Mouse (Mus musculus) cerebellum, postnatal 25 days (tissue): ENCODE data around the gene Tbx6.
"Not testable (repeated sequence)": the region's sequence is repeated elsewhere in the genome, so short reads cannot be mapped to it uniquely, and the experiment has no call there.

ENCODE experiments used
- DNase-seq, 2 experiments: peaks; one replicate each; pipeline ENCODE4 v3.0.0; 2021; ENCODE audit warnings: mixed read lengths in 2 of 2

Tbx6 gene

DNA sequence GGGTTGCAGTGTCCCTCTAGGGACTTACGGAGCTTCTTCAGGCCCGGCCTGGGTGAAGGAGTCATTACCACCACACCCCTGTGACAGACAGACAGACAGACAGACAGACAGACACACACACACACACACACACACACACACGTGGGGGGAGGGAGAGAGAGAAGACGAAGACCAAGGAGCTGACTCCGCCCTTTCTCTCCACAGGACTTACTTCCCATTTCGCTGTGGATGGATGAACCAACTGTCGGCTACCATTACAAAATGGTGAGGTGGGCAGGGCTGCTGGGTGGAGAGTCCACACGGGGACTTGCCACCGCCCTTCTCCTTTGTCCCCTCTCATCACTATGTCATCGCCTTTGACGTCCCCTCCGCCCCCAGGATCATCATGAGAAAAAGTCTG lies 10.5 kb upstream of the Tbx6 start:
- no peak for DNase-seq

DNA sequence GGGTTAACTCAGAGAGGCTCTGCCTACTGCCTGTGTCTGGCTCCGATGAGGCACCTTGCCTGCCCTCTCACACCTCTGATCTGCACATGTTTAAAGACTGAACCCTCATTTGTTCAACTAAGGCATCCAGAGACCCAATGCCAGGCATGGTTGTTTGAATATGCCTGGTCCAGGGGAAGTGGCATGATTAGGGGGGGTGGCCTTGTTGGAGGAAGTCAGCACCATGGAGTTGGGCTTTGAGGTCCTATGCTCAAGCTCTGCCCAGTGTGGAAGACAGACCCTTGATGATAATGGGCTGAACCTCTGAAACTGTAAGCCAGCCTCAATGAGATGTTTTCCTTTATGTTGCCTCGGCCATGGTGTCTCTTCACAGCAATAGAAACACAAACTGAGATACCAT lies 7.9 kb upstream of the Tbx6 start:
- no peak for DNase-seq

DNA sequence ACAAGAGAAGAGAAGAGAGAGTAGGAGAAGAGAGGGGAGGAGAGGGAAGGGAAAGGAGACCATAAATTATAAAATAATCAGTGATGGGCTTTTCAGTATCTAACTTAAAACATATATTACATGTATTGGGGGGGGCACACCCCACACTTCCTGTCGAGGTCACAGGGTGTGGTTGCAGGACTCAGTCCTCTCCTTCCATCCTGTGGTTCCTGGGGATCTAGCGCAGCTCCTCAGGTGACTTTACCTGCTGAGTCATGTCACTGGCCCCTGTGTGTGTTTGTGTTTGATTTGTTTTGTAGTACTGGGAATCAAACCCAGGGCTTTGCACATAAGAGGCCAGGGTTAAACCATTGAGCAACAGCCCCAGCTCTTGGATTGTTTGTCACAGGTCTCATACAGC lies 6.8 kb upstream of the Tbx6 start:
- no peak for DNase-seq

DNA sequence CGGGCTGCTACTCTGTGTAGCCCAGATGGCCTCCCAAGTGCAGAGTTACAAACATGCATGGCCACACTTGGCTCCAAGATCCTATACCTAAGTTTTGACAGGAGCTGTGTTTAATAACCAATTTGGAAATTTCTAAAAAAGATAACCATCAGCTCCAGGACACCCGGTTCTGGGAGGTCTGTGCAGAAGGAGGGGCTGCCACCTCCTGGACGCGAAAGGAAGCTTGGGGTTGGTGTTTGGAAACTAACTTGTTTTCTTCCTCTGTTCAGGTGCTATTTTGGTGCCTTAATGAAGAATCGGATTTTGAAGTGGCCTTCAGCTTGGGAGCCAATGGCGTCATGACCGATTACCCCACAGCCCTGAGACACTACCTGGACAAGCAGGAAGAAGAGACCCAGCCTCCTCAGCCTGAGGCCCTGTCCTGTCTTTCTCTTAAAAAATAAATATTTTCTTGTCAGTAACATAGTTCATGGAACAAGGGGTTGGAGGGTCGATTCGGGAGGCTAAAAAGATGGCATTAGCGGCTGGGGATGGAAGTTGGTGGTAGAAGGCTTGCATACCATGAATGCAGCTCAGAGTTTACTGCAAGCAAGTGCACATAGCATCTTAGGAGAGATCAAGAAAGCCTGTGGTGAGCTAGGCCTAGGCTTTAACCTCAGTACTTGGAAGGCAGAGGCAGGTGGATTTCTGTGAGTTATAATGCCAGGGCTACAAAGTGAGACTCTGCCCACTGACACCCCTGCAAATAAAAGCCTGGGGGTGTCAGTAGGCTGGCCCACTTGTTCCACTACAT lies 5.9 kb upstream of the Tbx6 start:
- peak; percentile 8 to 16 for DNase-seq

DNA sequence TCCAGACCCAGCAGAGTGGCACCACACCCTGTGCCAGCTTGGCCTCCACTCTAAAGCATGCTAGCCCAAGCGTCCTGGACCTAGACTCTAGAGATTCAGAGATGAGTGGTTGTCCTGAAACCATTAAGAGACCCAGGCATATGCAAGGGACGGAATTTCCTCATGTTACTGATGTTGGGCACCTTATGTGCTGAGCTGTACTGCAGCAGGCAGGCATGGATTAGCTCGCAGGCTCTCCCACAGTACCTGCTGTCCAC lies 5.4 kb upstream of the Tbx6 start:
- DNase-seq, result peak in 1 of 2 experiments; percentile 26

DNA sequence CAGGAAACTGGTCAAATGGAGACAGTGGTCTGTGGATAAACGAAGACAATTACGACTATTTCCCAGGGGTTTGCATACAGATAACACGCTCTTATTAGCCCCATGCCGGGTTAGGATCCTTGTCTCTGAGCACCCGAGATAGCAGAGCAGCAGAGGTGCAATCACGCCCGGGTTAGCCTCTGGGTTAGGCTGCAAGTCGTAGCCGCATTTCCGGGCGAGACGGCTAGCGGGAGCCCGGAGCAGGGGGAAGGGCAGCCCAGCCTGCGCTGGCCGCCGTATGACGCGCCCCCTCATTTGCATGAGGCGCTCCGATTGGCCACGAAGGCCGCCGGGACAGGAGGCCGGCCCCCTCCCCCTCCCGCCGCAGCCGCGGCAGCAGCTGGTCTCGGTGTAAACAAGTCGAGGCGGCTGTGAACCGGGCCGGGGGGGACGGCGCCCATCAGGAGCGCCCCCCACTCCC lies 4.7 kb upstream of the Tbx6 start, which contains the start of gene Ypel3:
Ypel3 (plus strand) TSS at position 358 of the 460 bp plus-strand sequence.
- DNase-seq, result peak; percentile 97 to 99

DNA sequence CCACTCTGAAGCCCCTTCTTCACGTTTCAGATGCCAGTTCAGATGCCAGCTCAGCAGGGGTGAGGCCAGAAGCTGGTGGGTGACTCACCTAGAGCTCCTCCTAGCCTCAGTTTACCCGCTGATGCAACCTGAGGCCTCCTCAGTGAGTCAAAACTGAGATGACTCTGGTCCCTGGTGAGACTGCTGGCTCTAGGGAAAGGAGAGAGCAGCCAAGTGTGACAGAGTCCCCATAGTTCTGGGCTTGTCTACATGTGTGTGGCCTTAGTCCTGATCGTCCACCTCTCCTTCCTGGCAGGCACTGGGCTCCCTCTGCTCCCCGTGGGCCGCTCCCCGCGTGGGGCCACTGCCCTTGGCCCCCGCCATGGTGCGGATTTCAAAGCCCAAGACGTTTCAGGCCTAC lies 3.8 kb upstream of the Tbx6 start:
- peak; percentile 57 for DNase-seq

DNA sequence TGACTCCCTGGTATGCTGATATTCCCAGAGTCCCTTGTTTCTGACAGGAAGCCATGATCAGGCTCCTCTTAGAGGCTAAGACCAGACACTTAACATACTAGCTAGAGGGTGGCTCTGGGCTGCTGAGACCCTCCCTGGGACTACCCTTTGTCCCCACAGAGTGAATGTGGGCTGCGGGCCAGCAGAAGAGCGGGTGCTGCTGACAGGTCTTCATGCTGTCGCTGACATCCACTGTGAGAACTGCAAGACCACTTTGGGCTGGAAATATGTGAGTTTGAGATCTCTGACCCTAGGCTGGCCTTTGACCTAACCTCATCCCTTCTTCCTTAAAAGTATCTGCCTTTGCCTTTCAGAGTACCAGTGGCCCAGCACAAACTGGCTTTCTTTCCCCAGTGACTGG lies 3.1 kb upstream of the Tbx6 start:
- peak; percentile 26 to 49 for DNase-seq

DNA sequence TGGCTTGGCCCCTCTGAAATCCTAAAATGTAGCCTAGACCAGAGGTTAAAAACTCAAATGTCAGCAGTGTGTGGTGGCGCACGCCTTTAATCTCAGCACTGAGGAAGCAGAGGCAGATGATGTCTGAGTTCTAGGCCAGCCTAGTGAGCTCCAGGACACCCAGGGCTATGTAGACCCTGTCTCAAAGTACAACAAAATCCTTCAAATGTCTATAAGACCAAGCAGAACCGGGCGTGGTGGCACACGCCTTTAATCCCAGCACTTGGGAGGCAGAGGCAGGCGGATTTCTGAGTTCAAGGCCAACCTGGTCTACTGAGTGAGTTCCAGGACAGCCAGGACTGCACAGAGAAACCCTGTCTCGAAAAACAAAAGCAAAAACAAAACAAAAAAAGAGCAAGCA lies 2.2 kb upstream of the Tbx6 start:
- not testable (repeated sequence) for DNase-seq

DNA sequence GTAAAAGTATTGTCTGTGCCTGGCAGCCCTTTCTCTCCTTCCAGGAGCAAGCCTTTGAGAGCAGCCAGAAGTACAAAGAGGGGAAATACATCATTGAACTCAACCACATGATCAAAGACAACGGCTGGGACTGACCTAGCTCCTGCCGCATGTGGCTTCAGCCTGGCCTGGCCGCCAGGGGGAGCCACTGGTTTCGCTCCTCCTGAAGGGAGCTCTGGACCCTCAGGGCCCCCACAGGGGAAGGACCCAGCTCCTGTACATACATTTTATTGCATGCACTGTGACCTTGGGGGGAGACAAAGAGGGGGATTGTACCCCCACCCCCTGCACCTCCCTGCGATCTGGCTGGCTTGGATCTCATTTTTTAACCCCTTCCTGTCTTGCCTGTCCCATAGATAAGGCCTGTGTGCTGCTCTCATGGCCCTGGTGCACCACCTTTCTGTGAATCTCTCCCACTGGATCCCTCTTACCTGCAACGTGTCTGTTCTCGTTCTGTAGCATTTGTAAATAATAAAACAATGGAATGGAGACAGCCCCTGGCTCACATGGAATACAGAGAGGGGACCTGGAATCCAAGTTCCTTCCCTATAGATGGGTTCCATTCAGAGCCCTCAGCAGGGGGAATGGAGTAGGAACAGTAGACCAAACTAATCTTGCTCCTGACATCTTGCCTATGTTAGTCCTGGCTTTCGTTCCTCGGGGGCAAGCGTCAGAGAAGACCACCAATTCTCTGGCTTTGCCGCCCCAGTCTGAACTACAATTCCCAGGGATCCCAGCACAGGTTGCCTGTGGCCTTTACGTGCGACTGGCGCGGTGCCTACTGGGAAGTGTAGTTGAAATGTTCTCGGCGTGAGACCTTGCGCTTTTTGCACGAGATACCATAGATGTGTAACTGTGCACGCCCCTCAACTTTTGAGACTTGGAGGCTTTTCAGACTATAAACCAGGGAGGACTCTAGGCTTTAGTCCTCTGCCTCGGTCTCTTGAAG lies 1.0 kb upstream of the Tbx6 start:
- peak; percentile 88 to 95 for DNase-seq

DNA sequence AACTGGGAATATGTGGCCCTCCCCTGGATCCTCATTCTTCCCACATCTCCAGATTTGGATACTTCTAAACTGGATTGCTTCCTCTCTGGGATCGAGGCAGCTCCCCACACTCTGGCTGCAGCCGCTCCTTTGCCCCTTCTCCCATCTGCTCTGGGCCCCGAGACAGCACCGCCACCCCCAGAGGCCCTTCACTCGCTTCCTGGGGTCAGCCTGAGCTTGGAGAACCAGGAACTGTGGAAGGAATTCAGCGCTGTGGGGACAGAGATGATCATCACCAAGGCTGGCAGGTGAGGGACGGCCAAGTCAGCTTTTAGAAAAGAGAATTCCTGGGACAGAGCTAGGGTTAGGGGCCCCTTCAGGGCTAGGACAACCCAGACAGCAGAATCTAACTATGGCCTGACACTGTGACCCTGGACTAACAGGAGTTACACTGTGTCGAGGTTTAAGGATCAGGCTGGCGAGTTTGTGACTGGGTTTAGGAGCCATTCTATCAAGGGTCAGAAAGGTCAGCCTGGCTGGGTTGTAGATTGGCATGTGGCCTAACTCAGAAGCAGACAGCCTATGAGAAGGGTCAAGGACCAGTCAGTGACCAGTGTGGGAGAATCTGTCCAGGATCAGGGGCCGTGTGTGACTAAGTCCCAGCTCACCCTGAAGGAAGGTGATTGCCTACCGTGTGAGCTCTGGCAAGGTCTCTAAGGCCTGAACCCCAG lies 533 bp downstream of the Tbx6 start:
- DNase-seq, result no peak

DNA sequence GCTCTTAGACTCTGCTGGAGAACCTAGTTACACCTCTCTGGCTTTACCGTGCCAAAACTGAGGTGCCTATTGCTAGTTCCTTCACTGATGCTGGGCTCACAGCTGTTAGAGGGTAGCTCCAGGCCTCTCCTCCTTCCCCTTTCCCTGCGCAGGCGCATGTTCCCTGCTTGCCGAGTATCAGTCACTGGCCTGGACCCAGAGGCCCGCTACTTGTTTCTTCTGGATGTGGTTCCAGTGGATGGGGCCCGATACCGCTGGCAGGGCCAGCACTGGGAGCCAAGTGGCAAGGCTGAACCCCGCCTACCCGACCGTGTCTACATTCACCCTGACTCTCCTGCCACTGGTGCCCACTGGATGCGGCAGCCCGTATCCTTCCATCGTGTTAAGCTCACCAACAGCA lies 1.4 kb downstream of the Tbx6 start:
- DNase-seq, result no peak

DNA sequence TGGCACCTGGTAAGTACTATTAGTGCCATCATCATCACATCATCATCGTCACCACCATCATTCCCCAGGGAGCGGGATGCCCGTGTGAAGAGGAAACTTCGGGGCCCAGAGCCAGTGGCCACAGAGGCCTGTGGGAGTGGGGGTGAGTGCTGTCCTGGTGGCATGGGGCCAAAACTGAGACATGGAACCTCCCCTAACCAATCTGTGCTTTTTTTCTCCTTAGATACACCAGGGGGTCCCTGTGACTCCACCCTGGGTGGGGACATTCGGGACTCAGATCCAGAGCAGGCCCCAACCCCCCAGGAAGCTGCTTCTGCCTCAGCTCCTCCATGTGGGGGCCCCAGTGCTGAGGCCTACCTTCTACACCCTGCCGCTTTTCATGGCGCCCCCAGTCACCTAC lies 3.2 kb downstream of the Tbx6 start:
- no peak for DNase-seq

DNA sequence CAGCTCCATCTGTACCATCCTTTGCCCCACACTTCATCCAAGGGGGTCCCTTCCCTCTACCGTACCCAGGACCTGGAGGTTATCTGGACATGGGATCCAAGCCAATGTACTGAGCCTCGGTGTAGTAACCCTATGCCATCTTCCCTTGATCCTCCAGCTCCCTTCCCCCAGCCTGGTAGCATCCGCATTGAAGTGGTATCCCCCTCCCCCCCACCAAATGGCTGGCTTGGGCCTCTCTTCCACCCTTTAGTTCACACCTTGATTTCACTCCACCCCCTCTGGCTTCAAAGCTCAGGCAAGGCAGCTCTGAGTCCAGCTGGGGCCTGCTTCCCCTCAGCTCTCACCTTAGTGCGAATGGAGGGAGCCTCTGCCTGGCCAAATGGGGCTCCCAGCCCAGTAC lies 3.8 kb downstream of the Tbx6 start:
- DNase-seq, result no peak

DNA sequence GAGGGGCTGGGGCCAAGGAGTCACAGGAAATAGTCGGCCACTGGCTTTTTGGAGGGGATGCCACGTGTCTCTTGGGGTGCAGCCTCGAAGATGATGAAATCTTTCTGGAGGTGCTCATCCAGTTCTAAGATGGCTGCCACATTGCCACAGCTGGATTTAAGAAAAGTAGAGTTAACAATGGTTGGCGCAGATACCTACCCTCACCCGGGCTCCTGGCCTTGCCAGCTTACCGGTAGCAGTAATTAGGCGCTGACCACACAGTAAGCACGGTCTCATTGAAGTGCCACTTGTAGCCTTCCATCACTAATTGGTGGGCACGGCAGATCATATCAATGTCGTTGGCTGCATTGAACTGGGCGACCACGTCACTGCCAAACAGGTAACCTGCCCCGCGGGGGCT lies 4.9 kb downstream of the Tbx6 start:
- DNase-seq, result no peak

DNA sequence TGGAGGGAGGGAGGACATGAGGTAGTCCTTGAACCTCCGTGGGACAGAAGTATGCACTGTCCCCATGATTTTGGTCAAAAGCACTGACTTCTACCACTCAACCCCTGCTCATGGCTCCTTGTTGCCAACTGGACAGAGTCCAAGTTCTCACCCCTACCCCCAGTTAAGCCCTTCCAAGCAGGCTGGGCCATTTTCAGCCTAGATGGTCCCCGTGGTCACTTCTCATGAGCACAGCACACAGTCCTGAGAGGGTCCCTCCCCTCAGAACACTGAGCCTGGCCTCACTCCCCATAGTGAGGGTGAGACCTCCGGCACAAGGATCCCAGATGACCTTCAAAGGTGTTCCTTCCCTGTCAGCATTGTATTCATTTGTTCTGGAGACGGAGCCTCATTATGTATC lies 7.9 kb downstream of the Tbx6 start:
- DNase-seq, result no peak

DNA sequence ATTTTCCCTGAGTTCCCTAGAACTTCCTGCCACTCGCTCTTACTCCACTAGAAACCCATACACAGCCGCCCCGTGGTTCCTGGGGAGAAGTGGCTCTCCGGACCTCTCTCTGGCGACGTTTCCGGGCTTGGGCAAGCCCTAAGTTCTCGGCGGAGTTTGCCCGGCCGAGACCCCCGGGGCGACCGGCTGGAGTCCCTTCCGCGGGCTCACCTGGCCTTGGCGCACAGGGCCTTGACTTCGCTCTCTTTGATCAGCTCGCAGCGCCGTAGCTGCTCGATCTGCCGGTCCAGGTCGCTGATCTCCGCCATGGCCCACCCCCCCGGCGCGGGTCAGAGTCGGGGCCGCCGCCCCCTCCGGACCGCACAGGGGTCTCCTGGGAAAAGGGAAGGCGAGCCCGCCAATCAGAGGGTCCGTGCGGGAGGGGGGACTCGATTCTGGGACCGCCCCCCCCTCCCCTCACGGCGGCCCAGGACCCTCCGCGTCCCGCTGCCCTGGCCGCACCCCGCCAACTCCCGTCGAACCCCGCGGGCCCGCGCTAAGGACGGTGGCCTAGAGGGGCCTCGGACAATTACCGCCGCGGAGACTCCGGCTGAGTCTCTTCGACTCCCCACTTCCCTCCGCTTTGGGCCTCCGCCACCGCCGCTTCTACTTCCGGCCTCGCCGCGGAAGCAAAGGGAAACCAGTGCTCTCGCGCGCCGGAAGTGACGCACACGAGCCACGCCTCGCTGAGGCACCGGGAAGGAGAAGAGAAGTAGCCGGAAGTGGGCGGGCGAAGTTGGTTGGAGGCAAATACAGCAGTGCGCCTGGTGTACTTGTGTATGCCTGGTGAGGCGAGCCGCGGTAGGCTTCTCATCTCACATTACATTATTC lies 10.8 kb downstream of the Tbx6 start, which contains the start of gene Ppp4c:
Ppp4c (minus strand) TSS at position 646 of the 870 bp plus-strand sequence.
- DNase-seq, result peak; percentile 96 to 98

DNA sequence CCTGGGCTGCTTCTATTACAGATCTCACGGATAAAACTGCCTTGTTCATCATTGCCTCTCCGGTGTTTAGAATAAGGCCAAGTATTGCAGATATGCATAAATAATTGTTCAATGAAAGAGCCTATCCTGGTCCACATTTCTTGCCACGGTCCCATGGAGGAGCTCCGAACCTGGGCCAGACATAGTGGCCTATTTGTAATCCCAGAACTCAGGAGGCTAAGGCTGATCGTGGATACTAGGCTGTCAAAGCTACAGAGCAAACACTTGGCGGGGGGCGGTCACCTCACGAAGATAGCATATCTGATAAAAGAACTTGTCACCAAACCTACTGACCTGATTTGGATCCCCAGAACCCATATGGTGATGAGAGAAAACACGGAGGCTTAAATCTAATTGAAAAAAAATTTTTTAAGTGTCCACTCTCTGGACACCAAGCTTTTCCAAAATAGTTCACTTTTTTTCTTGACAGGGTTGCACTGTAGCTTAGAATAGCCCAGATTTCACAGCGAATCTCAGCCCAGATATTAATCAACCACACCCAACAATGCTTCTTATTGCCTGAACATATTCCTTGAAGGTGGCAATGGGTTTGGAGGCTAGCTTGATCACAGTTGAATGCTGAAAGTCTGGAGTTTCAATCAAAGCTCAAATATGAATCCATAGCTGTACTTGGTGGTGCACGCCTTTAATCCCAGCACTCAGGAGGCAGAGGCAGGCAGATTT lies 11.6 kb downstream of the Tbx6 start:
- DNase-seq, result no peak

DNA sequence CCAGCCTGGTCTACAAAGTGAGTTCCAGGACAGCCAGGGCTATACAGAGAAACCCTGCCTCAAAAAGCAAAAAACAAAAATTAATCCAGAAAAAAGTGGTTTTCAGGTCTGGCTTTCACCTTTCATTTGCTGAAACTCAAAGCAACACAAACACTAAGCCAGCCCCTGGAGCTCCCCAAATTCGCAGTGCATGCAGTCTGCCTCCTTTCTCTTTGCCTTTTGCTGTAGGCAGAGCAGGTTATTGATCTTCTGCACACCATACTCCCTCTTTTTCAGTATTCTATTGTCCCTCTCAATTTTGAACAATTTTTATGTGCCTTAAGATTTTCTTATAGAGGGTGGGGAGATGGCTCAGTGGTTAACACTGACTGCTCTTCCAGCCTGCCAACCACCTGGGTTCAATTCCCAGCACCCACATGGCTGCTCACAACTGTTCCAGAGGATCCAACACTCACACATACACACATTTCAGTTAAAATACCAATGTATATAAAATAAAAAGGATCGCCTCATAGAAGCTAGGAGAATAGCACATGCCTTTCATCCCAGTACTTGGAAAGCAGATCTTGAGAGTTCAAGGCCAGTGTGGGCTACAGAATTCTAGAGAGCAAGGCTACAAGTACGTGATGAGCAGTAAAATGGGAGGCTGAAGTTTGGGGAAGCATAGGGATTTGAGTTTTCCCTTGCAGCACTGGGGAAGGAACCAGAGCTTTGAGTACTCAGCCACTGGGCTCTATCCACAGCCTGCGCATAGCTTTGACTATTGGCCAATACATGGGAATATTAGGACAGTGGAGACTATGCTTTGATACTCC lies 12.4 kb downstream of the Tbx6 start:
- DNase-seq, result no peak

DNA sequence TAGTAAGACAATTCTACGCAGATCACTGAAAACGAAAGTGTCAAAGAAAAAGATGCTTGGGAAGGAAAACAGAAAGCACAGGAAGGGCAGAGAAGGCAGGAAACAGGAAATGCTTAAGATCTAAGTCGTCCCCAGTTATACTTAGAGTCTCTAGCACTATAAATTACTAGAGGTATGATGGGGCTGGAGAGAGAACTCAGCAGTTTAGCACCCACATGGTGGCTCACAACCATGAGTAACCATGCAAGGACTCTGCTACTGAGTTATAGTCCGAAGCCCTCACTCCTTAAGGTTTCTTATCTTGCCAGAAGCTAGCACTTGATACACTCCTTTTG lies 13.0 kb downstream of the Tbx6 start:
- DNase-seq, result no peak
